Mouse (Mus musculus) T-helper 2 cell (primary cell): ENCODE data around the gene Dctn1.

Experiments
- in situ Hi-C: fragments of 300-600 bp; cut with MboI, MseI; formaldehyde crosslinking; loops from one replicate; pipeline ENCODE4 v1.15.1; 2025; ENCODE audit warnings: high pct_unique_total_duplicates

The Dctn1 gene

GRCm38 (mm10) chr6:83136291-83136880 lies 29.3 kb upstream of the Dctn1 start:
- in situ Hi-C loops, result no loop called here

GRCm38 (mm10) chr6:83136881-83137575 lies 28.7 kb upstream of the Dctn1 start:
- in situ Hi-C loops, result no loop called here

GRCm38 (mm10) chr6:83137576-83137950 lies 28.2 kb upstream of the Dctn1 start:
- in situ Hi-C loops, result no loop called here

GRCm38 (mm10) chr6:83138056-83138455 lies 27.7 kb upstream of the Dctn1 start:
- in situ Hi-C loops, result no loop called here

GRCm38 (mm10) chr6:83140044-83140443 lies 25.7 kb upstream of the Dctn1 start:
- in situ Hi-C loops, result no loop called here

GRCm38 (mm10) chr6:83141636-83142035 lies 24.1 kb upstream of the Dctn1 start:
- in situ Hi-C loops, result no loop called here

- in situ Hi-C loops, result no loop called here
Observed at GRCm38 (mm10) chr6:83142211-83142731, 23.4 kb upstream of the Dctn1 start.

- in situ Hi-C loops, result no loop called here
Observed at GRCm38 (mm10) chr6:83142886-83143285, 22.8 kb upstream of the Dctn1 start.

- in situ Hi-C loops, result no loop called here
Observed at GRCm38 (mm10) chr6:83145209-83145608, 20.5 kb upstream of the Dctn1 start.

GRCm38 (mm10) chr6:83145805-83146204 lies 19.9 kb upstream of the Dctn1 start:
- in situ Hi-C loops, result no loop called here

GRCm38 (mm10) chr6:83147280-83147679 lies 18.4 kb upstream of the Dctn1 start:
- in situ Hi-C loops, result no loop called here

- in situ Hi-C loops, result no loop called here
Observed at GRCm38 (mm10) chr6:83151721-83152120, 14.0 kb upstream of the Dctn1 start.

- in situ Hi-C loops, result no loop called here
Observed at GRCm38 (mm10) chr6:83153038-83153437, 12.7 kb upstream of the Dctn1 start.

GRCm38 (mm10) chr6:83153485-83153884 lies 12.2 kb upstream of the Dctn1 start:
- in situ Hi-C loops, result no loop called here

GRCm38 (mm10) chr6:83155552-83156238 lies 10.0 kb upstream of the Dctn1 start:
- in situ Hi-C loops, result loop anchor here (5.0 kb wide), 1 partner anchor 53 kb away; the partner anchor contains the start of genes Ccdc142 and Gm42688

GRCm38 (mm10) chr6:83156259-83156684 lies 9.4 kb upstream of the Dctn1 start, which contains the start of the genes Wdr54 and 1700003E16Rik:
Gene Wdr54 (minus strand): TSS chr6:83156397.
Gene 1700003E16Rik (plus strand): TSS chr6:83156404.
- in situ Hi-C loops, result loop anchor here (5.0 kb wide), 1 partner anchor 54 kb away; the partner anchor contains the start of genes Ccdc142 and Gm42688

GRCm38 (mm10) chr6:83159456-83159855 lies 6.3 kb upstream of the Dctn1 start:
- in situ Hi-C loops, result loop anchor here (5.0 kb wide), 1 partner anchor 57 kb away; the partner anchor contains the start of genes Ccdc142 and Gm42688

GRCm38 (mm10) chr6:83161442-83161841 lies 4.3 kb upstream of the Dctn1 start:
- in situ Hi-C loops, result loop anchor here (5.0 kb wide), 1 partner anchor 164 kb away; no protein-coding TSS in a partner anchor

- in situ Hi-C loops, result loop anchor here (5.0 kb wide), 1 partner anchor 165 kb away; no protein-coding TSS in a partner anchor
Observed at GRCm38 (mm10) chr6:83161921-83162641, 3.6 kb upstream of the Dctn1 start.

- in situ Hi-C loops, result loop anchor here (5.0 kb wide), 1 partner anchor 165 kb away; no protein-coding TSS in a partner anchor
Observed at GRCm38 (mm10) chr6:83162701-83163100, 3.0 kb upstream of the Dctn1 start.

- in situ Hi-C loops, result no loop called here
Observed at GRCm38 (mm10) chr6:83165026-83165606, 604 bp upstream of the Dctn1 start.
